Mouse (Mus musculus): ENCODE results near the gene Armh1. TPM values are rescaled to one million over a fixed set of nuclear protein-coding genes. Genes with fewer than 3 reads are reported as not detected.

Gene Armh1
- total and polyA plus RNA-seq, 2 experiments = not detected

DNA sequence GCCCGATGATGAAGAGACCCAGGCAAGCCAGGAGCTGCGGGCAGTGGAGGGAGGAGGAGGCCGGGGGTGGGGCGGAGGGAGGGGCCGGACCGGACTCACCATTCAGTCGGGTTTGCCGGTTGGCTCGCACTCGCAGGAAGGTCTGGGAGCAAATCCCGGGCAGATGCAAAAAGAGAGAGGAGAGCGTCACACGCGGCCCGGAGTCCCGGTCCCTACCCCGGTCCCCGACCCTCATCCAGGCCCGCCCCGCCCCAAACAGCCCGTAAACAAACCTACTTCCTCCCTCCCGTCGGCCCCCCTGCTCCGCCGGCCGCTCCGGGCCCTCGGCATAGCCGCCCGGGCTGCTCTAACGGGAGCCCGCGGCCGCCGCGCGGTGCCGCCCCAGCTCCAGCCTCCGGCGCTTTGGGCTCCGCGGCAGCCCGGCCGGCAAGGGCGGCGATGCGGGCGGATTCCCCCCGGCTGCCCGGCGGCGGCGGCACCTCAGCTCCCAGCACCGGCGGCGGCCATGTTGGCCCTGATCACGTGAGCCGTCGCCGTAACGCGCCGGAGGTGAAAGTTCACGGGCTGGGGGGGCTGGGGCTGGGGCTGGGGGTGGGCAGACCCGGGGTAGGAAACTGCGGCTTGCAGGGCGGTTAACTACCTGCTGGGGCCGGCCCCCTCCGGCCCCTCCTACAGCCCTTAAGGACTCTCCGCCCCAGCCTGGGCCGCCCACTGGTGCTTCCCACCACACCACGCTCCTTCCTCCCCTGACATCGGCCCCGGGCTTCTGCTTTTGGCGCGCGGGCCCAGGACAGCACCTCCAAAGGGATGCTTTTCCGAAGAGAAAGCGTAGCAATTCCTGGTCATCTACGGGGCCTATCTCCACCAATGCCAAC is 37.2 kb upstream of the Armh1 start:
- Histone ChIP-seq H3K4me3 (ENCODE audit: insufficient read depth, low read depth, low read length) (peak overlapping the region; percentile 81), H3K27me3 (ENCODE audit: control insufficient read depth, insufficient read depth, low read length) (no peaks in the 10 kb centered on the region), H3K27ac (replicated peaks; ENCODE audit: insufficient read depth, low read depth, low read length) (peak overlapping the region; percentile 54), H3K79me2 (ENCODE audit: control insufficient read depth, insufficient read depth, low read length) (no peaks in the 10 kb centered on the region; the same call in 1 of the 2 replicates), H3K36me3 (ENCODE audit: control insufficient read depth, insufficient read depth, low read length) (peaks cover 10% of the 10 kb centered on the region), H3K4me1 (ENCODE audit: control insufficient read depth, insufficient read depth, low read length) (peaks cover 10% of the 10 kb centered on the region; the same call in 1 of the 2 replicates), H3K9ac (ENCODE audit: low read depth, low read length) (peak overlapping the region; percentile 73)
- peak; percentile 75 for DNase-seq (ENCODE audit: extremely low read depth, low read depth, low spot score)
- under 1% methylated on average over 67 of the region's 80 CpGs for WGBS
- TF ChIP-seq POLR2A (IDR thresholded peaks at IDR 0.05; ENCODE audit: extremely low read depth, insufficient read depth, low read length) = 0 out of 2 replicates have a peak, but pooled peaks have one; percentile 35
- no peak for TF ChIP-seq CTCF (IDR thresholded peaks at IDR 0.05; ENCODE audit: low read depth, low read length)

DNA sequence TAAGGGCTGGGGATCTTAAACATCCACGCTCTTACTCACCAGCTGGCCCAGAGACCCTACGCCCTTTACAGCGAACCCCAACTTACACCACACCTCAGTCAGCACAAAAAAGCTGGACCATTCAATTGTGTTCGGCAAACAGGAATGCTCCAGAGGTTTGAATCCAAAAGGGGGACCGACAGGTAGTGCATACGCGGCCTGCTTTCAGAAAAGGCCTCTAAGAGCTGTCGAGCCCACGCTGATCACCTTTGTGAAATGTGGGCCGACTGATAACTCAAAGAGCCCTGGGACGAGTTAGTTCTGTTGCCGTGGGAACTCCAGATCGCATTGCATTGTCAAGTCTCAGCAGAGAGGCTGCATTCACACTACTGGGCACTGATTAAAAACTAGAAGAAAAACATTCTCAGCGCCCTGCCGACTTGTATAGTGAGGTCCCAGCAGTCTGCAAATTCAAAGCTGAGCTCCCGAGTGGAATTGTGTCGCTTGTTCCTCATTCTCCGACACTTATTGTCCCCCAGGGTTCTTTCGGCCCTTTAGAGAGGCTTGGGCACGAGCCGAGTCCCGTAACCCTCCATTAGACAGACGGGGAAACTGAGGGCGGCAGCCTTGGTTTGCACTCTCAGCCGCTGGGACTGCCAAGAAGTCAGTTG is 36.5 kb upstream of the Armh1 start:
- H3K79me2 ChIP-seq (ENCODE audit: control insufficient read depth, insufficient read depth, low read length) = no peaks in the 10 kb centered on the region; the same call in 1 of the 2 replicates
- H3K4me1 ChIP-seq (ENCODE audit: control insufficient read depth, insufficient read depth, low read length) = peaks cover 10% of the 10 kb centered on the region; the same call in 1 of the 2 replicates
- H3K4me3 ChIP-seq (ENCODE audit: insufficient read depth, low read depth, low read length) = peak overlapping the region; percentile 81
- no peaks in the 10 kb centered on the region for H3K27me3 ChIP-seq (ENCODE audit: control insufficient read depth, insufficient read depth, low read length)
- H3K9ac ChIP-seq (ENCODE audit: low read depth, low read length) = peak overlapping the region; percentile 31
- H3K27ac ChIP-seq (replicated peaks; ENCODE audit: insufficient read depth, low read depth, low read length) = 0 out of 2 replicates have a peak overlapping the region, but pooled peaks have one; percentile 9
- 27% methylated on average over 25 of the region's 25 CpGs for WGBS
- DNase-seq (ENCODE audit: extremely low read depth, low read depth, low spot score) = no peak
- TF ChIP-seq POLR2A (IDR thresholded peaks at IDR 0.05; ENCODE audit: extremely low read depth, insufficient read depth, low read length) (no peak), CTCF (IDR thresholded peaks at IDR 0.05; ENCODE audit: low read depth, low read length) (no peak)
- peaks cover 10% of the 10 kb centered on the region for H3K36me3 ChIP-seq (ENCODE audit: control insufficient read depth, insufficient read depth, low read length)

DNA sequence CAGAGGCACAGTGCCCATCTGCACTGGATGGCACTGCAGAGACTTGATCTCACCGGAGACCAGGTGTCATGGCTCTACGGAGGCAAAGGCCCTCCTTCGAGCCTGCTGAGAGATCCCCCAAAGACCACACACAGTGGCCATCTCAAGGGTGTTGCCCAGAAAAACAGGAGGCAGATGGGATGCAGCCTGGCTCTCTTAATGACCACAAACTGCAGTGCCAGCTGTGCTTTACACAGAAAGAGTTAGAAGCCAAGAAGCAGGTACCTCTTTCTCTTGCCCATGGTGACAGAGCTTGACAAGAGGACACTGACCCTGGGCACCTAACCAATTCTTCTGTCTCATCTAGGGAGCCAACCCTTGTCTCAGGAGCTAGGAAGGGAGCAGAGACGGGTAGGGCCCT is 32.4 kb upstream of the Armh1 start:
- Histone ChIP-seq H3K9ac (ENCODE audit: low read depth, low read length) (no peak overlapping the region), H3K27me3 (ENCODE audit: control insufficient read depth, insufficient read depth, low read length) (no peaks in the 10 kb centered on the region), H3K27ac (replicated peaks; ENCODE audit: insufficient read depth, low read depth, low read length) (no peak overlapping the region), H3K79me2 (ENCODE audit: control insufficient read depth, insufficient read depth, low read length) (no peaks in the 10 kb centered on the region; the same call in 1 of the 2 replicates), H3K4me1 (ENCODE audit: control insufficient read depth, insufficient read depth, low read length) (peaks cover 25% of the 10 kb centered on the region), H3K36me3 (ENCODE audit: control insufficient read depth, insufficient read depth, low read length) (peaks cover 10% of the 10 kb centered on the region), H3K4me3 (ENCODE audit: insufficient read depth, low read depth, low read length) (no peak overlapping the region)
- no peak for TF ChIP-seq CTCF (IDR thresholded peaks at IDR 0.05; ENCODE audit: low read depth, low read length)
- TF ChIP-seq POLR2A (IDR thresholded peaks at IDR 0.05; ENCODE audit: extremely low read depth, insufficient read depth, low read length) = no peak
- WGBS = 82% methylated on average over 4 of the region's 4 CpGs
- no peak for DNase-seq (ENCODE audit: extremely low read depth, low read depth, low spot score)

DNA sequence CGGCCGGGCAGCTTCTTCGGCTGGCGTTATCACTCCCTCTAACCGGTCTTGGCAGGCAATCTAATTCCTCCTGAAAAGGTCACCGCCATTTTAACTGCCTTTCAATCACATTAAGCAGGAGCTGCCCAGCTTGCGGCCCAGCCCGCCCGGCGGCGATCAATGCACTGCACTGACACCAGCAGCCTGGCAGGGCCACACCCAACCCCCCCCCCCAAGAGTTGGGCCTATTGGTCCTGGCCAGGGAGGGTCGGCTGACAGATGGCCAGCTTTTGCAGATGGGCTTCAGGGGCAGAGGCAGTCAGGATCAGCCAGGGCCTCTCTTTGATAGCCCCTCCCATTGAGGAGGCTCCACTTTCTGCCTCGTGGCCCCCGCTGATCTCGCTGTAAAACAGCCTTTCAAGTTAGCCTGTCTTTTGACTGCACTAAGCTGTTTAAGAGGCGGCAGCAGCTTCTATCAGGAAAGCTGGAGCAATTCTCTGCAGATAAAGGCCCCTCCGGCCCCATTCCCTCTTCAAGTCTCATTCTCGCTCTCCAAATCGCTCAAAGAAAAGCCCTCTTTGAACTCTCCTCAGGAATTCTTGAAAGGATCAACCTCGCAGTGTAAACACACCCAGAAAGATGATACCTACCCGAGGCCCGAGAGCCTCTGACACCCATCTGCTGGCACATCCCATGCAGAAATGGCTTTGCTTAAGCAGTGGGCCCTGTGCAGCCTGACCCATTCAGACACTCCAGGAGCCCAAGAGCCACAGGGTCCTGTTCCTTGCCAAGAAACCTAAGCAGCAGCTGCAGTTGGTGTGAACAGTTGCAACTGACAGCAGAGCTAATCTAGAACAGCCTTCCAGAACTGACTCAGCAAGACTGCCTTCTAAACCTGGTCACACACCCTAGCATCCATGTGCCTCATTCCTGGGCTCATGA is 31.6 kb upstream of the Armh1 start:
- DNase-seq (ENCODE audit: extremely low read depth, low read depth, low spot score) = no peak
- no peak for TF ChIP-seq POLR2A (IDR thresholded peaks at IDR 0.05; ENCODE audit: extremely low read depth, insufficient read depth, low read length)
- no peak for TF ChIP-seq CTCF (IDR thresholded peaks at IDR 0.05; ENCODE audit: low read depth, low read length)
- Histone ChIP-seq H3K9ac (ENCODE audit: low read depth, low read length) (no peak overlapping the region), H3K4me1 (ENCODE audit: control insufficient read depth, insufficient read depth, low read length) (peaks cover 31% of the 10 kb centered on the region), H3K4me3 (ENCODE audit: insufficient read depth, low read depth, low read length) (no peak overlapping the region), H3K36me3 (ENCODE audit: control insufficient read depth, insufficient read depth, low read length) (peaks cover 10% of the 10 kb centered on the region), H3K27ac (replicated peaks; ENCODE audit: insufficient read depth, low read depth, low read length) (no peak overlapping the region), H3K79me2 (ENCODE audit: control insufficient read depth, insufficient read depth, low read length) (no peaks in the 10 kb centered on the region; the same call in 1 of the 2 replicates), H3K27me3 (ENCODE audit: control insufficient read depth, insufficient read depth, low read length) (no peaks in the 10 kb centered on the region)
- WGBS = 90% methylated on average over 22 of the region's 22 CpGs

DNA sequence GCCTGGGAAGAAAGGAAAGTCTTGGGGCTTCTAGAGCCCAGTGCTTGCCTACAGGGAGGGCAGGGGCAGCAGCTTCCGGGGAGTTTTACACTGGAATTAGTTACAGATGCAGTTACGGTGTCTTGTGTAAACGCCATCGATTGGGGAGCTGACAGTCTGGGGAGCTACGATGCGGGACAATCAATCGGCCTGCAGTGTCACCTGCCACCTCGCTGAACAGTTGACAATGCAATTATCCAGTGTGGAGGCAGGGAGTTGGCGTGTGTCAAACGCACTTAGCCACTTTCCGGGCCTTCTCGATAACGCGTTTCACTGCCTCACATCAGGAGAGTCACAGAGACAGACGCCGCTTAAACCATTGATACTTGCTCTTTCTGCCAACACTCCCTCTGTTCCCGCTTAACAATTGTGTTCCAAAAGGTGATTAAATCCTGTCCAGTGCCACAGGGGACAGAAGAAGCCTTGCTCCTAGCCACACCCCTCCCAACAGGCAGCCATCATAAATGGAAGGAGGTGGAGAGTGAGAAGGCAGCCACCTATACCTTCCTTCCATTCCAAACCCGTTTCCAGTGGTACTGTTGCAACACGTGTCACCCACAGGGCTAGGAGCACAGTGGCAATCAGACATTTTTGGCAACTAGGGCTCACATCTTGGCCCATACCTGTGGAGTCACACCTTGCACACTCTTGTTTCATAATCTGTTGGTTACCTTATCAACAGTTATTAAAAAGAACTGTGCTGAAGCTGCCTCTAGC is 29.3 kb upstream of the Armh1 start:
- H3K27me3 ChIP-seq (ENCODE audit: control insufficient read depth, insufficient read depth, low read length) = no peaks in the 10 kb centered on the region
- no peak overlapping the region for H3K9ac ChIP-seq (ENCODE audit: low read depth, low read length)
- H3K36me3 ChIP-seq (ENCODE audit: control insufficient read depth, insufficient read depth, low read length) = peaks cover 16% of the 10 kb centered on the region
- peak; percentile 75 for DNase-seq (ENCODE audit: extremely low read depth, low read depth, low spot score)
- H3K4me1 ChIP-seq (ENCODE audit: control insufficient read depth, insufficient read depth, low read length) = peaks cover 33% of the 10 kb centered on the region
- no peak overlapping the region for H3K4me3 ChIP-seq (ENCODE audit: insufficient read depth, low read depth, low read length)
- 39% methylated on average over 19 of the region's 19 CpGs for WGBS
- no peaks in the 10 kb centered on the region for H3K79me2 ChIP-seq (ENCODE audit: control insufficient read depth, insufficient read depth, low read length)
- no peak overlapping the region for H3K27ac ChIP-seq (replicated peaks; ENCODE audit: insufficient read depth, low read depth, low read length)
- no peak for TF ChIP-seq POLR2A (IDR thresholded peaks at IDR 0.05; ENCODE audit: extremely low read depth, insufficient read depth, low read length)
- TF ChIP-seq CTCF (IDR thresholded peaks at IDR 0.05; ENCODE audit: low read depth, low read length) = no peak
